Mouse (Mus musculus) kidney, postnatal 14 days (tissue): ENCODE results near the gene Serp2.
A peak's percentile ranks its signal among the peaks of the same experiment; 100 is the strongest.

Experiments used
- DNase-seq: peaks from one replicate; pipeline ENCODE4 v3.0.0; 2022; ENCODE audit warnings: mixed read lengths

Gene Serp2

GRCm38 (mm10) chr14:76489128-76489527 lies 67.6 kb downstream of the Serp2 start:
- no peak for DNase-seq

- no peak for DNase-seq
Measured at GRCm38 (mm10) chr14:76488101-76489044, 68.3 kb downstream of the Serp2 start.

- DNase-seq = no peak
Measured at GRCm38 (mm10) chr14:76487609-76488008, 69.1 kb downstream of the Serp2 start.

- peak; percentile 41 for DNase-seq
Measured at GRCm38 (mm10) chr14:76483701-76484100, 73.0 kb downstream of the Serp2 start.
